Mouse (Mus musculus): Measurements from ENCODE around the gene Spink4.

GRCm38 (mm10) chr4:40895118-40895517 lies 24.7 kb upstream of the Spink4 start:
- TF ChIP-seq CTCF (IDR thresholded peaks at IDR 0.05; ENCODE audit: low read depth), result no peak
- TF ChIP-seq EP300 (IDR thresholded peaks at IDR 0.05; ENCODE audit: low read depth), result no peak
